Mouse (Mus musculus): ENCODE results near the gene Atp6v1a.

GRCm38 (mm10) chr16:44052390-44052789 lies 87.1 kb downstream of the Atp6v1a start:
- no peak for TF ChIP-seq CTCF (conservative IDR thresholded peaks at IDR 0.05 in 1 of 2, IDR thresholded peaks at IDR 0.05 in 1 of 2; ENCODE audit: low read depth in 2 of 2, low read length in 2 of 2)
- no peak for TF ChIP-seq MAZ (IDR thresholded peaks at IDR 0.05; ENCODE audit: low read depth, low read length)
- TF ChIP-seq TCF12 (IDR thresholded peaks at IDR 0.05; ENCODE audit: low read depth, low read length), result no peak
- no peak for TF ChIP-seq KAT2A (IDR thresholded peaks at IDR 0.05; ENCODE audit: insufficient replicate concordance, low read length)
- no peak for TF ChIP-seq USF1 (IDR thresholded peaks at IDR 0.05; ENCODE audit: low read depth, low read length)
- TF ChIP-seq POLR2A (IDR thresholded peaks at IDR 0.05; ENCODE audit: low read depth, low read length), result no peak
- no peak for TF ChIP-seq EP300 (IDR thresholded peaks at IDR 0.05; ENCODE audit: low read length)
